Mouse (Mus musculus) midbrain, embryonic 16.5 days (tissue): ENCODE data around the gene Cypt2. TPM values are rescaled to one million over a fixed set of nuclear protein-coding genes. Genes with fewer than 3 reads are reported as not detected.
"Not testable (repeated sequence)": the region's sequence is repeated elsewhere in the genome, so short reads cannot be mapped to it uniquely, and the experiment has no call there.

Experiments
- ATAC-seq: fragments of 200-750 bp; cut with Nextera tagmentation; 2 replicates; pipeline ENCODE4 v1.8.0; 2017; ENCODE audit warnings: moderate TSS enrichment
- H3K27ac ChIP-seq: fragments of 300-500 bp; sonication (generic); 2 replicates; pipeline ENCODE4 v1.5.1; 2014; ENCODE audit warnings: mild to moderate bottlenecking, low read length, mixed read lengths
- H3K27me3 ChIP-seq: fragments of 300-500 bp; sonication (generic); 2 replicates; pipeline ENCODE4 v1.6.1; 2014; ENCODE audit warnings: low read depth, low read length, mixed read lengths; ENCODE audit not compliant: control insufficient read depth, insufficient read depth
- H3K36me3 ChIP-seq: fragments of 300-500 bp; sonication (generic); 2 replicates; pipeline ENCODE4 v1.6.1; 2014; ENCODE audit warnings: mild to moderate bottlenecking, low read length, moderate library complexity, mixed read lengths; ENCODE audit not compliant: control insufficient read depth, insufficient read depth
- H3K4me1 ChIP-seq: fragments of 300-500 bp; sonication (generic); 2 replicates; pipeline ENCODE4 v1.6.1; 2014; ENCODE audit warnings: mild to moderate bottlenecking, low read length, mixed read lengths; ENCODE audit not compliant: control insufficient read depth, insufficient read depth
- H3K4me2 ChIP-seq: fragments of 300-500 bp; sonication (generic); 2 replicates; pipeline ENCODE4 v1.6.1; 2014; ENCODE audit warnings: mild to moderate bottlenecking, low read length, mixed read lengths
- H3K4me3 ChIP-seq: fragments of 300-500 bp; sonication (generic); 2 replicates; pipeline ENCODE4 v1.5.1; 2014; ENCODE audit warnings: low read depth, mild to moderate bottlenecking, low read length, moderate library complexity, mixed read lengths
- H3K9ac ChIP-seq: fragments of 300-500 bp; sonication (generic); 2 replicates; pipeline ENCODE4 v1.6.1; 2014; ENCODE audit warnings: low read depth, low read length, mixed read lengths
- H3K9me3 ChIP-seq: fragments of 300-500 bp; sonication (generic); replicated peaks from 2 replicates; pipeline ENCODE4 v1.6.1; 2014; ENCODE audit warnings: mild to moderate bottlenecking, low read length, mixed read lengths; ENCODE audit not compliant: control insufficient read depth, poor library complexity, severe bottlenecking
- WGBS: fragments of 180-500 bp; shearing (Covaris S2); extraction: QIAGEN DNeasy Blood & Tissue Kit; methylation state at CpG from one replicate; pipeline ENCODE4 v1.1.7; 2014; 5-methylcytosine and 5-hydroxymethylcytosine counted together
- polyA plus RNA-seq: library from polyadenylated mRNA; unstranded; fragments of >200 nt; fragmentation: Nextera tagmentation; extraction: Ambion mirVana; gene quantifications from 2 replicates; pipeline ENCODE4 v1.2.1, GENCODE M21; 2015

Cypt2 gene
- not detected in 2 replicates for polyA plus RNA-seq

GRCm38 (mm10) chrX:105499472-105499871, at the start of gene Cypt2:
Cypt2 (plus strand) TSS chrX:105499772.
- not testable (repeated sequence) for H3K27ac ChIP-seq, H3K36me3 ChIP-seq, H3K27me3 ChIP-seq, H3K9ac ChIP-seq, H3K4me1 ChIP-seq, ATAC-seq, H3K9me3 ChIP-seq, H3K4me2 ChIP-seq, H3K4me3 ChIP-seq
- 91% methylated on average over 4 of the region's 4 CpGs for WGBS

DNA sequence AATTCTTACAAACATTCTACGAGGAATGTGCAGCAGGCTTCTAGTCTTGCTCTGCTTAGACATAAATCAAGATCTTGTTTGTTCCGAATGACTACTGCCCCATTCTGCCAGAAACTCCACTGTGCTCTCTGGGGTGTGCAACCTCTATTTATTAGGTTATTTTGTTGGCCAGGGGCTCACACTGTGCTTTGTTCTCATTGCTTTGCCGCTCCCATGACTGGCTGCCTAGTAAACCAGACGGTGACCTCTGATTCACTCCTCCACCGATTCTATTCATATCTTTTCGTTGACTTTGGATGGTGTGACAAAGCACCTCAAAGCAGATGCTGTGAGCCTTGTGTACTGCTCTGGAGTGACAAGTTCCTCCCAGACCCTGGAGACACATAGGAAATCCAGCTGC, 46.7 kb downstream of the Cypt2 start:
- Histone ChIP-seq H3K27ac (no peak overlapping the region), H3K4me2 (no peak overlapping the region), H3K36me3 (no peaks in the 10 kb centered on the region), H3K4me1 (no peaks in the 10 kb centered on the region), H3K4me3 (no peak overlapping the region), H3K9me3 (no peaks in the 10 kb centered on the region), H3K9ac (no peak overlapping the region), H3K27me3 (no peaks in the 10 kb centered on the region)
- no peak for ATAC-seq
- WGBS, result 50% methylated on average over 6 of the region's 6 CpGs
